Mouse (Mus musculus) stomach, embryonic 16.5 days (tissue): ENCODE data around the gene Epha2. TPM values are rescaled to one million over a fixed set of nuclear protein-coding genes. Genes with fewer than 3 reads are reported as not detected.
A peak's percentile ranks its signal among the peaks of the same experiment; 100 is the strongest.

Source experiments
- ATAC-seq: fragments of 200-750 bp; cut with Nextera tagmentation; 2 replicates; pipeline ENCODE4 v1.8.0; 2017; ENCODE audit warnings: moderate number of reproducible peaks, moderate TSS enrichment; ENCODE audit not compliant: insufficient read depth, low FRiP score
- H3K27ac ChIP-seq: fragments of 300-500 bp; sonication (generic); 2 replicates; pipeline ENCODE4 v1.5.1; 2014; ENCODE audit warnings: low read length
- H3K27me3 ChIP-seq: fragments of 300-500 bp; sonication (generic); 2 replicates; pipeline ENCODE4 v1.6.1; 2014; ENCODE audit warnings: low read length, control low read depth, mixed read lengths; ENCODE audit not compliant: control insufficient read depth, insufficient read depth
- H3K36me3 ChIP-seq: fragments of 300-500 bp; sonication (generic); 2 replicates; pipeline ENCODE4 v1.6.1; 2014; ENCODE audit warnings: low read length; ENCODE audit not compliant: control insufficient read depth, insufficient read depth
- H3K4me1 ChIP-seq: fragments of 300-500 bp; sonication (generic); 2 replicates; pipeline ENCODE4 v1.6.1; 2014; ENCODE audit warnings: low read length, control low read depth, mixed read lengths; ENCODE audit not compliant: control insufficient read depth, insufficient read depth
- H3K4me2 ChIP-seq: fragments of 300-500 bp; sonication (generic); 2 replicates; pipeline ENCODE4 v1.6.1; 2014; ENCODE audit warnings: low read depth, low read length, mixed read lengths
- H3K4me3 ChIP-seq: fragments of 300-500 bp; sonication (generic); replicated peaks from 2 replicates; pipeline ENCODE4 v1.5.1; 2014; ENCODE audit warnings: mild to moderate bottlenecking, low read length
- H3K9ac ChIP-seq: fragments of 300-500 bp; sonication (generic); 2 replicates; pipeline ENCODE4 v1.6.1; 2014; ENCODE audit warnings: low read length
- H3K9me3 ChIP-seq: fragments of 300-500 bp; sonication (generic); replicated peaks from 2 replicates; pipeline ENCODE4 v1.6.1; 2016; ENCODE audit warnings: low read length, control low read depth; ENCODE audit not compliant: control insufficient read depth
- WGBS: fragments of 180-500 bp; shearing (Covaris S2); extraction: QIAGEN DNeasy Blood & Tissue Kit; methylation state at CpG from one replicate; pipeline ENCODE4 v1.1.7; 2014; 5-methylcytosine and 5-hydroxymethylcytosine counted together
- polyA plus RNA-seq: library from polyadenylated mRNA; unstranded; fragments of >200 nt; fragmentation: Nextera tagmentation; extraction: Ambion mirVana; gene quantifications from 2 replicates; pipeline ENCODE4 v1.2.1, GENCODE M21; 2015

Epha2 gene
- polyA plus RNA-seq, 1 experiment from 2014 or later, result 9.5 TPM

DNA sequence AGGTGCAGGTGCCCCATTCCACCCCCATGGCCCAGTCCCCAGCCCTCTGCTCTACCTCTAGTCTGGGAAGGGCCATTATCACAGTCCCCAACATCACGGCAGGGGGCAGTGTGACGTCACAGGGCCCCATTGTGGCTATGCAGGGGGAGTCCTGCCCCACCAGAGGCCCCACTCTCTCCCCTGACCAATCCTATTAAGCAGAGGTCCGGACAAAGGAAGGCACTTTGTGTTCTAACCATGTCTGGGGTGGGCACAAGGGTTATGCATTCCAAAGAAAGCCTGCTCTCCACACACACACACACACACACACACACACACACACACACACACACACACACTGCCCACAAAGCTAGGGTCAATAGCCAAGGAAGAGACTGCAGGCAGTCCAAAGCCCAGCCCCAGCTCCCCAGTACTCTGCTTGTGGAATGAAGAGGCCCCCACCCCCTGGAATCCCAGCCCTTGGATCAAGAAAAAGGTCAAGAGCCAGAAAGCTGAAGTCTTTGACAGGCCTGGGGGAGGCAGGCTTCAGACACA is 34.3 kb downstream of the Epha2 start:
- H3K9me3 ChIP-seq, result no peaks in the 10 kb centered on the region
- peak; percentile 31; the same call in 1 of the 2 replicates for ATAC-seq
- H3K4me2 ChIP-seq, result no peak overlapping the region
- H3K27me3 ChIP-seq, result no peaks in the 10 kb centered on the region
- H3K4me1 ChIP-seq, result peaks cover 30% of the 10 kb centered on the region
- peak overlapping the region; percentile 52 for H3K27ac ChIP-seq
- H3K9ac ChIP-seq, result no peak overlapping the region
- 21% methylated on average over 3 of the region's 3 CpGs for WGBS
- H3K4me3 ChIP-seq, result no peak overlapping the region
- no peaks in the 10 kb centered on the region for H3K36me3 ChIP-seq

DNA sequence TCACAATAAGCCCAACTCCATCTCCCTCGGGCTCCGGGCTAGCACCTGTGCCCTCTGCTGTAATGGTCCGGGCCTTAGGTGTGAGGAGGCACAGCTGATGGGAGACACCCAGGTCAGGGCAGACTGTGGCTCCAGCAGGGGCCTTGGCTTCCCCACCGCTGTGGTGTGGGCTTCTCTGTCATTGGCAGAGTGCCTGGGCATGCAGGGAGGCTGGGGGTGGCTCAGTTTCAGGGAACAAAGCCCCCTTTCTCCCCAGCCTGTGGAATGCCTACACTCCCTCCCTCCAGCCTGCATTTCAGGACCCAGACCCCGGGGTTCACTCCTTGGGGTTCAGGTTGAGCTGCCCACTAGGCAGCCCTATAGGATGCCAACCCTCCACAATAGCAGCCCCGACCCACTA is 35.2 kb downstream of the Epha2 start:
- no peaks in the 10 kb centered on the region for H3K9me3 ChIP-seq
- no peak for ATAC-seq
- H3K27me3 ChIP-seq, result no peaks in the 10 kb centered on the region
- peaks cover 30% of the 10 kb centered on the region for H3K4me1 ChIP-seq
- no peak overlapping the region for H3K4me3 ChIP-seq
- no peak overlapping the region for H3K4me2 ChIP-seq
- 69% methylated on average over 6 of the region's 6 CpGs for WGBS
- H3K27ac ChIP-seq, result no peak overlapping the region; the same call in 1 of the 2 replicates
- H3K36me3 ChIP-seq, result no peaks in the 10 kb centered on the region
- H3K9ac ChIP-seq, result no peak overlapping the region

DNA sequence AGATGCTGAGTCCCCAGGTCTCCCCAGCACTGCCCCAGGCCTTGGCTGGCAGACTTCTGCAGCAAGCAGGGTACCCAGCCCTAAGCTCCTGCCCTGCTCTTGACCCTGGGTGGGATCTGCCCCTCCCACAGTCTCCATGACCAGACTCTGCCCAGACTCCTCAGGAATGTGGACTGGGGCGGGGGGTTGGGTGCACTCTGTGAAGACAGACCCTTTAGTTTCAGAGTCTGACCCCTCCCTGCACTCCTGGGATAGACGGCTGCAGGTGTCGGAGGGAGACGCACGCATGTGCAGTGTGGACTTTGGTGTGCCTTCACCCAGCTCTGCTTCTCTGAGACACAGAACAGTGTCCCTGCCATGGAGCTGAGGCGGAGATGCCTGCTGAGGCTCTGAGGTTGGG is 36.9 kb downstream of the Epha2 start:
- H3K4me2 ChIP-seq, result peak overlapping the region; percentile 24
- H3K36me3 ChIP-seq, result no peaks in the 10 kb centered on the region
- H3K9ac ChIP-seq, result peak overlapping the region; percentile 64

DNA sequence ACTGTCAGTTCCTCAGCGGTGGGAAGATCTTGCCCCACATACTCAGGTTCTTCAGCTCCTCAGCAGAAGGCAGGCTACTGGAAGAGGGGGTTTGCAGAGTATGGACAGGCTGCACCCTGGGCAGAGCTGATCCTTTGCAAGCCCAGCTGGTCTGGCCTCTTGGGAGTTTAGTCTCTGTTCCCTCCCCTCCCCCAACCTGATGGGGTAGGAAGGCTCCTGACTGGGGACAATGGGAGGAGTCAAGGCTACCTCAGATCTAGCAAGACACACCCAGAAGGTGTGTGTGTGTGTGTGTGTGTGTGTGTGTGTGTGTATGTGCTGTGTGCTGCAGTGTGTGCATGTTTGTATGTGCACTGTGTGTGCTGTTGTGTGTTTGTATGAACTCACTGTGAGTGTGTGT is 37.8 kb downstream of the Epha2 start:
- WGBS, result 14% methylated on average over 1 of the region's 1 CpGs
- peaks cover 30% of the 10 kb centered on the region for H3K4me1 ChIP-seq
- peak overlapping the region; percentile 75 for H3K27ac ChIP-seq
- no peaks in the 10 kb centered on the region for H3K27me3 ChIP-seq
- H3K9me3 ChIP-seq, result no peaks in the 10 kb centered on the region
- H3K9ac ChIP-seq, result peak overlapping the region; percentile 64
- no peak overlapping the region for H3K4me3 ChIP-seq
- no peak overlapping the region for H3K4me2 ChIP-seq
- ATAC-seq, result peak; percentile 19; the same call in 1 of the 2 replicates
- H3K36me3 ChIP-seq, result no peaks in the 10 kb centered on the region

More for the DNA sequence above, 36.9 kb downstream of the Epha2 start:
- no peaks in the 10 kb centered on the region for H3K9me3 ChIP-seq
- peaks cover 30% of the 10 kb centered on the region for H3K4me1 ChIP-seq
- ATAC-seq, result peak; percentile 31; the same call in 1 of the 2 replicates
- H3K27me3 ChIP-seq, result no peaks in the 10 kb centered on the region
- 24% methylated on average over 6 of the region's 6 CpGs for WGBS
- H3K4me3 ChIP-seq, result no peak overlapping the region
- peak overlapping the region; percentile 75 for H3K27ac ChIP-seq

DNA sequence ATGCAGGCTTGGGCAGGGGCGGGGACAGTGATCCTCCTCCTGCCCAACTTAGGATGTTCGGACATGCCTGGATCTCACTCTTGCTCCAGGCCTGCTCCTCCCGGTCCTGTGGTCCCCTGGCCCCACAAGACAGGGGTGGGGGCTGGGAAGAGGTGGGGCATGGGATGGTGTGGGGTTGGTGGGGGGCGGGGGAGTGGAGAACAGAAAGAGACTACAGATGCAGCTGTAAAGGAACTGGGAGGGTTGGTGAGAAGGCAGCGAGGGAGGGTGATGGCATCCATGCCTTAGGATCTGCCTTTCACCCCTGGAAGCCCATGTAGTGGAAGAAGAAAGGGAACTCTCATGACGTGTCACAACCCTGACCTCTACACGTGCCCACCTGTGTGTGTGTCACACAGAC is 40.4 kb downstream of the Epha2 start:
- H3K36me3 ChIP-seq, result no peaks in the 10 kb centered on the region
- no peaks in the 10 kb centered on the region for H3K9me3 ChIP-seq
- H3K9ac ChIP-seq, result peak overlapping the region; percentile 21; the same call in 1 of the 2 replicates
- no peak overlapping the region for H3K4me2 ChIP-seq
- no peak overlapping the region for H3K27ac ChIP-seq
- peaks cover 20% of the 10 kb centered on the region for H3K4me1 ChIP-seq
- H3K27me3 ChIP-seq, result no peaks in the 10 kb centered on the region
- ATAC-seq, result no peak
- no peak overlapping the region for H3K4me3 ChIP-seq
- 67% methylated on average over 7 of the region's 7 CpGs for WGBS

DNA sequence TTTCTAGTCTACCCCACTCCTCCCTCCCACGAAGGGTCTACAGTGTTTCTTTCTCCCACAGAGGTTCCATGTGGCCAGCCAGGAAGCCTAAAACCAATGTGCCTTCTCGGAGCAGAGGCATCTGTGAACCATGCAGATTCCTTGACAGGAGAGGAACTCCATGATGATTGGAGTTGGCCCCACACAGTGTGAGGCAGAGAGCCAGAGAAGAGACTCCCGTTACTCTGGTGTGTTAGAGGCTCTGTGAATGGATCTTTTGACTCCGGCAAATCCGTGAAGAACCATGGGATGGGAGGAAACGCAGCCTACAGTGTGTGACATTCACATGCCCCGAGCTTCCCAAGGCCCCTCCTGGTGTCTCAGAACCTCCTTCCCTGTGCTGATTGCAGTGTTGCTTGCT is 42.5 kb downstream of the Epha2 start:
- H3K27me3 ChIP-seq, result no peaks in the 10 kb centered on the region
- 60% methylated on average over 7 of the region's 7 CpGs for WGBS
- no peak overlapping the region for H3K4me3 ChIP-seq
- H3K4me1 ChIP-seq, result peaks cover 19% of the 10 kb centered on the region
- no peak overlapping the region for H3K27ac ChIP-seq
- no peak for ATAC-seq
- H3K9ac ChIP-seq, result no peak overlapping the region
- H3K36me3 ChIP-seq, result no peaks in the 10 kb centered on the region
- H3K9me3 ChIP-seq, result no peaks in the 10 kb centered on the region
- no peak overlapping the region for H3K4me2 ChIP-seq

DNA sequence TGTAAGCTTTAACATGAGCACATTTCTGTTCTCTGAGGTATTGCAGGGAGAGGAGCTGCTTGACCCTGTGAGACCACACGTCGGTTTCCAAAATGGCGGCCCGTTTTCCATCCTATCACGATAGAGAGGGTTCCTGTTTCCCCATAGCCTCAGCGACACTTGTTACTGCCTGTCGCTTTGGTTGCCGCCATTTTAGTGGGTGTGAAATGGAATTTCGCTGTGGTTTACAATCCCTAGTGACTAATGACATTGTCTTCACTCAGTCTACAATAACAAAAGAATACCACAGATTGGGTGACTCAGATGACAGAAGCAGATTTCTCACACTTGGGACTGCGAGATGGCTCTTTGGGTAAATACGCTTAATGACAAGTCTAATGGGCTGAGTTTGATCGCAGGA is 44.2 kb downstream of the Epha2 start:
- Histone ChIP-seq H3K27me3 (no peaks in the 10 kb centered on the region), H3K27ac (no peak overlapping the region; the same call in 1 of the 2 replicates), H3K4me2 (no peak overlapping the region), H3K4me3 (no peak overlapping the region), H3K36me3 (no peaks in the 10 kb centered on the region), H3K9me3 (no peaks in the 10 kb centered on the region), H3K4me1 (0 out of 2 replicates have a peak, but pooled peaks cover 9% of the 10 kb centered on the region), H3K9ac (no peak overlapping the region)
- WGBS, result 83% methylated on average over 12 of the region's 12 CpGs
- no peak for ATAC-seq

DNA sequence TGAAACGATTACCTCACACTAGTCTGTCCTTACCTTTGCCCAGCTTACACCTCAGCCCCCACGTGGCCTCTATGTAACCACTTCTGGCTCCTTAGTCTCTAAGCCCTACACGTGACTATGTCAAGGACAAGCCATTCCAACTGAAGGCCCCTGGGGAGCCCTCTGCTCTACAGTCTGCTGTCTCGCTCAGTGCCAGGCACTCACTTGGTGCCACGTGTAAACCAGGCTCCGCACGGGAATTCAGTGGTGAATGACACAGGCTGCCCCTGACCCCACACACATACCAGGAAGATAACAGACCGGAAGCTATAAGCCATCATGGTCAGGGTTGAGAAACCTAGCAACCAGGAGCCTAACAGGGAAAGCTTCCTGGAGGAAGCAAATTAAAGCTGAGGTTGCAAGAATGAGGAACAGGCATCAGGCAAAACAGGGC is 46.3 kb downstream of the Epha2 start:
- no peaks in the 10 kb centered on the region for H3K36me3 ChIP-seq
- no peaks in the 10 kb centered on the region for H3K9me3 ChIP-seq
- peak overlapping the region; percentile 21; the same call in 1 of the 2 replicates for H3K27ac ChIP-seq
- ATAC-seq, result peak; percentile 68
- WGBS, result 50% methylated on average over 8 of the region's 8 CpGs
- H3K4me2 ChIP-seq, result no peak overlapping the region
- H3K9ac ChIP-seq, result no peak overlapping the region
- H3K4me1 ChIP-seq, result 0 out of 2 replicates have a peak, but pooled peaks cover 9% of the 10 kb centered on the region
- no peaks in the 10 kb centered on the region for H3K27me3 ChIP-seq
- H3K4me3 ChIP-seq, result no peak overlapping the region

DNA sequence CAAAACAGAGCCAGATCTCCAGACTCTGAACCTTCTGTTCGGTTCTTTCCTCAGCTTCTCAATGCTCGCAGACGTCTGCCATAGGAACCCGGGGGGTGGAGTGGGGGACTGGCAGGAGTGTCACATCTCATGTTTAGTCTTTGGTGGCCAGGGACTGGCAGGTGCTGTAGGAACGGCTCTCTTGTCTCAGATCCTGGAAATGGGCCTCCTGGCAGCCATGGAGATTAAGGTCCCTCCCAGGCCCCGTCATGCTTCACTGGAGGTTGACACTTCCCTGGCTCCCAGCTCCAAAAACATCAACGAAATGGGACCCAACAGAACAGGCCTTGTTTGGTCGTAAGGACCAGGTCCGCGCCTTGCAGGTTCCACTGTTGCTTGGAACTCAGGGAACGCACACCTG is 47.6 kb downstream of the Epha2 start:
- no peak for ATAC-seq
- H3K27me3 ChIP-seq, result no peaks in the 10 kb centered on the region
- peaks cover 13% of the 10 kb centered on the region; the same call in 1 of the 2 replicates for H3K4me1 ChIP-seq
- no peak overlapping the region for H3K4me3 ChIP-seq
- 0 out of 2 replicates have a peak overlapping the region, but pooled peaks have one; percentile 45 for H3K27ac ChIP-seq
- no peak overlapping the region for H3K4me2 ChIP-seq
- no peaks in the 10 kb centered on the region for H3K36me3 ChIP-seq
- H3K9ac ChIP-seq, result 0 out of 2 replicates have a peak overlapping the region, but pooled peaks have one; percentile 14
- H3K9me3 ChIP-seq, result no peaks in the 10 kb centered on the region
- WGBS, result 54% methylated on average over 11 of the region's 11 CpGs
